Mouse (Mus musculus) adrenal gland (tissue): ENCODE data around the gene Gm20807.
"Not testable (repeated sequence)": the region's sequence is repeated elsewhere in the genome, so short reads cannot be mapped to it uniquely, and the experiment has no call there.

Source experiments
- intact Hi-C: fragments of 180-260 bp; cut with DNase I; formaldehyde crosslinking; loops from one replicate; pipeline ENCODE4 v1.15.1; 2025
- long read RNA-seq, 2 experiments: library from polyadenylated mRNA; unstranded; transcript quantifications; one replicate each; pipeline ENCODE4 v2.0.0; 2020; ENCODE audit warnings: borderline replicate concordance in 1 of 2; ENCODE audit not compliant: insufficient replicate concordance in 1 of 2

Gene Gm20807
- long read RNA-seq, experiment 1, result 0 reads
- long read RNA-seq, experiment 2, result 0 reads

DNA sequence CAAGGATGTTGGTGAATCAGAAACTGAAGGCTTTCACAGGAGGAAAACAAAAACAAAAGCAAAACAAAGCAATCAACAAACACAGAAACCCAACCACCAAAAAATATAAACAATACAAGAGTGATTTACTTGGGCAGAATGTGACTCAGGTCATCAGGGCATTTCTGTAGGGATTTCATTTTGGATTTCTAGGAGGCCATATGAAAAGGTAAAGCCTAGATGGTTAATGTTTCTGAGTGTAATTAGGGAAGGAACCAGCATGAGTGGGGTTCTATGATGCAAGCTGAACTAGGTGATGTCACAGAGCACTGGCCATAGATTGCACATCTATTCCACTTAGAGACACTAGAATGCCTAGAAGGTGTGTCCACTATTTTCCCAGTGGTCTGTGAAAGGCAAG, at the start of gene Gm20807:
TSS of gene Gm20807 (plus strand) at position 301 of the 400 bp plus-strand sequence.
- intact Hi-C loops, result not testable (repeated sequence)
